Mouse (Mus musculus) liver, adult 2 months (tissue): Measurements from ENCODE around the gene Nup160.

Experiments
- CTCF ChIP-seq: fragments of 200-500 bp; IDR thresholded peaks from 2 replicates; pipeline ENCODE4 v1.5.1; 2011; ENCODE audit warnings: low read depth, low read length, control low read depth
- POLR2A ChIP-seq: fragments of 200-500 bp; IDR thresholded peaks from 2 replicates; pipeline ENCODE4 v1.6.1; 2011; ENCODE audit warnings: low read length, control low read depth; ENCODE audit not compliant: insufficient read depth; ENCODE audit errors: extremely low read depth

- TF ChIP-seq POLR2A (no peak), CTCF (no peak)
Measured at GRCm38 (mm10) chr2:90649965-90650364, 27.1 kb upstream of the Nup160 start.
